Mouse (Mus musculus) lung, postnatal 14 days (tissue): ENCODE measurements at regions not wholly inside any gene's neighbourhood (a gene's known extent, or its start where the extent isn't known, plus 50 kb on each side); places are given as distances from the start of the nearest gene placed in this dataset.
A peak's percentile ranks its signal among the peaks of the same experiment; 100 is the strongest.

Experiments
- DNase-seq: peaks from one replicate; pipeline ENCODE4 v3.0.0; 2021

- DNase-seq, result no peak
Measured at GRCm38 (mm10) chr3:74657170-74657569, 507.7 kb downstream of the Zbbx start.

DNA sequence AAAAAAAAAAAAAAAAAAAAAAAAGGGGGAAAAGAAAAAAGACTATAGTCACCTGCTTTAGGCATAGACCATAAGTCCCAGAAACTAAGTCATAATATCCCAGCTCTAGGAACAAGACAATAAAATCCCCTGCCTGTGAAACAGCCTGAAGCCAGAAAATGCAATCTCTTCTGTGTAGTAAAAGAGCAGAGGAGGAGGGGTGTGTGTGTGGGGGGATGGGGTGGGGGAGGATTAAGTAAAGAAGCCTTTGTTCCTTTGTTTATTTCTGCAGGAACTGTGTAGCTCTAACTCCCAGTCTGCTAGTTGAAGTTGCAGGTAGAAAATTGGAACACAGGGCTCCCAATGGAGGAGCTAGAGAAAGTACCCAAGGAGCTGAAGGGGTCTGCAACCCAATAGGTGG is 532.2 kb downstream of the Zbbx start:
- DNase-seq, result no peak

- no peak for DNase-seq
Measured at GRCm38 (mm10) chr3:74601328-74602007, 563.4 kb downstream of the Zbbx start.

DNA sequence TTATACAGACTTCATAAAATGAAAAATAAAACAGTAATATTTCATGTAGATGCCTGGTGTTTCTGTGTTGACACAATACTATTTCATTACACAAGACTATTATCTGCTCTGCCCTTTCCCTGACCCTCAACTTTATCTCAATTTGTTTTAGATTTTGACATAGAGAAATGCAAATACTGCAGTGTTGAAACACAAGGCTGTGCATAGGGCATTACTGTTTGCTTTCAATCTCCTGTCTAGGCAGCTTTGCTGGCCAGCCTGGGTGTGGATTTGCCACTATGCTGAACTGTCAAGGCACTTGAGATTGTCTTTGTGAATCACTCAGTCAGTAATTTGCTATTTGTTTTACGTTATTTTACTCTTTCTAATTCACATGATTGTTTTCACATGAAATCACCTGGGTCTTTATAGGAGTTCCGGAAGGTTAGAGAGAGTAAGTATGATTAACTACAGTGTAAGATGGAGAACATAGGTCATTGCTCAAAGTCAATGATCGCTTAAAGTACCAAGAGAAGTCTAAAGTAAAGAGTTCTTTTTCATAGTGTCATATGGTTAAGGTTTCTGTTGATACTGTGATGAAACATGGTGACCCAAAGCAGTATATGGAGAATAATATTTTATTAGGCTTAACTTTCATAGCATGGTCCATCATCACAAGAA is 576.0 kb downstream of the Zbbx start:
- DNase-seq, result no peak

DNA sequence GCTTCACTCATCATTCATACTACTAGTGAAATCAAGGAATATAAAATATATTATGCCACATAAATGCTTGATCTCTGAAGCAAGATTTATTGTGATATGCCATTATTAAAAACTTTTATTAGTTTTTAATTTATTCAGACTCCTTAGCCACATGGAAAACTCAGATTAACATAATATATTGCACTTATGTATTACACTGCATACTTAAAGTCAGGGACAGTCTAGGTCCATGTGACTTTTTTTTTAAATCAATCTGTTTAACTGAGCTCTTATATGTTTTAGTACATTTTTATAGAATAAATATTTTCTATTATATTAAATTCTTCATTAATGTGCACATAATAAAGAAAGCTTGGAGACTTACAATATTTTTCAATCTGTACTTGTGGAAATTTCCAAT is 599.7 kb downstream of the Zbbx start:
- no peak for DNase-seq

DNA sequence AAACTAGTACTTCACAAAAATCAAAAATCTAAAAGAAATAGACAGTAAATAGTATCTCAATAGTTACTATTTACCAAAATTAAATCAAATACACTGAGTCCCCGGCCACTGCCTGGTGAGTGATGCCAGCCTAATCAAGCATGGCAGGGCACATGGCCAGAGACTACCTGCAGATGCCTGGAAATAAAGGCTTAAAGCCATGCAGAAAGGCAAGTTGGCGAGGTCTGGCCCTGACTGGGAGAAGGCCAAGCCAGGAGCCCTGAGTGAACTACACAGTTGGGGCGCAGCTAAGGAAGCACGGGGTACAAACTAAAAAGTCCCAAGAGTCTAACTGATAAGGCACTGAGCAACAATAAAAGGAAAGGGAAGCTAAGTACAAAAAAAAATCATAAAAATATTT is 630.0 kb downstream of the Zbbx start:
- DNase-seq, result no peak

DNA sequence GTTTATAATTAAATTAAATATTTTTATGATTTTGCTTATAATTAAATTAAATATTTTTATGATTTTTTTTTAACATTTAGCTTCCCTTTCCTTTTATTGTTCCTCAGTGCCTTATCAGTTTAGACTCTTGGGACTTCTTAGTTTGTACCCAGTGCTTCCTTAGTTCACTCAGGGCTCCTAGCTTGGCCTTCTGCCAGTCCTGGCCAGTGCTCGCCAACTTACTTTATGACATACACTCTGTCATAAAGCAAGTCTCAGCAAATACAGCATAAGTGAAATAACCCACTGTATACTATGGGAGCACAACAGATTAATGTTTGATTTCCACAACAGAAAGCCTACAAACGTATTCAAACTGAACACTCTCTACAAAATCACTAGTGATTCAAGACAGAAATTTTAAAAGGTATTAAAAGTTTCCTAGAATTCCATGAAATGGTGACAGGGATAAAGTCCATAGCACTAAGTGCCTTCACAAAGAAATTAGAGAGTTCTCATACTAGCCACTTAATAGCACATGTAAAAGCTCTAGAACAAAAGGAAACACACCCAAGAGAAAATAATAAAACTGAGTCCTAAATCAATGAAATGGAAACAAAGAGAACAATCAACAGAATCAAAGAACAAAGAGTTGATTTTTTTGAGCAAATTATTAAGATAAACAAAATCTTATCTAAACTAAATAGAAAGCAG is 630.7 kb downstream of the Zbbx start:
- DNase-seq, result peak; percentile 31

GRCm38 (mm10) chr3:74483741-74484140 is 681.1 kb downstream of the Zbbx start:
- no peak for DNase-seq
